Mouse (Mus musculus) splenic B cell, adult 2 months (primary cell): Measurements from ENCODE around the gene Arhgap30.

Source experiments
- DNase-seq: peaks from one replicate; pipeline ENCODE4 v3.0.0-alpha.2; 2011; ENCODE audit warnings: low read depth, low spot score
- H3K27me3 ChIP-seq: 2 replicates; pipeline ENCODE4 v1.6.1; 2012; ENCODE audit warnings: mild to moderate bottlenecking, low read length, moderate library complexity, mixed read lengths; ENCODE audit not compliant: control insufficient read depth, poor library complexity, insufficient read depth, severe bottlenecking
- H3K36me3 ChIP-seq: 2 replicates; pipeline ENCODE4 v1.6.1; 2012; ENCODE audit warnings: mild to moderate bottlenecking, low read length, moderate library complexity, mixed read lengths; ENCODE audit not compliant: control insufficient read depth, poor library complexity, insufficient read depth, severe bottlenecking

The Arhgap30 gene

DNA sequence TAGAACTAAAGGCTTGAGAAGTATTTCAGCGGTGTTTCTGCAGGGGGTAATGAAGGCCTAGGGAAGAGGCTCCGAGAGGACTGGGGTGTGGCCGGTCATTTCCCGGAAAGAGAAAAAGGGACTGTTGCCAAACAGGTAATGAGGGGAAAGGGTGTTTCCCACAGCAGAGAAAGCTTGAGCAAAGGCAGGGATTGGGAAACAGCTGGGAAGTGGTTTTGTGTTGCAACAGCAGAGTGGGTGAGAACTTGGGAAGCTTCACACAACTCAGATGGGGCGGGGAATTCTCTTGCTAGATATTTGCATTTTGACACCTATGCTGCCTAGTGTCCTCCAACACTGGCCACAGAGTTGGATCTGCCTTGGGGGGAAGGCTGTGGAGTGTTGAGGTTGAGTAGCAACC lies 64.2 kb downstream of the Arhgap30 start:
- no peaks in the 10 kb centered on the region for H3K27me3 ChIP-seq
- H3K36me3 ChIP-seq: no peaks in the 10 kb centered on the region
- DNase-seq: no peak

DNA sequence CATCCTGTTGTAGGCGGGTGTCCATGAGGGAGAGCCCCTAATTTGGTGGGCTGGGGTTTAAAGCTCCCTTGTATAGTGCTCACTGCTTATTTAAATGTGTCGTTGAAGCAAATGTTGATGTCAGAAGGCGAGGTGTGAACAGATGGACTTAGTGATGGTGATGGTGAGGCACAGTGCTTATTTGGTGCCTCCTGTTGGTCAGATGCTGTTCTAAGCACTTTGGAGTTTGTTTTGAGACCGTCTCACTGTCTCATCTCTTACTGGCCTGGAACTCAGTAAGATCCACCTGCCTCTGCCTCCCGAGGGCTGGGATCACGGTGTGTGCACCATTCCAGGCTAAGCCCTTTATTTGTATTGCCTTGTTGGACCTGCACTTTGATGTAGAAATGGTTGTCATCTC lies 66.2 kb downstream of the Arhgap30 start:
- DNase-seq: no peak
- Histone ChIP-seq H3K36me3 (no peaks in the 10 kb centered on the region), H3K27me3 (no peaks in the 10 kb centered on the region)

DNA sequence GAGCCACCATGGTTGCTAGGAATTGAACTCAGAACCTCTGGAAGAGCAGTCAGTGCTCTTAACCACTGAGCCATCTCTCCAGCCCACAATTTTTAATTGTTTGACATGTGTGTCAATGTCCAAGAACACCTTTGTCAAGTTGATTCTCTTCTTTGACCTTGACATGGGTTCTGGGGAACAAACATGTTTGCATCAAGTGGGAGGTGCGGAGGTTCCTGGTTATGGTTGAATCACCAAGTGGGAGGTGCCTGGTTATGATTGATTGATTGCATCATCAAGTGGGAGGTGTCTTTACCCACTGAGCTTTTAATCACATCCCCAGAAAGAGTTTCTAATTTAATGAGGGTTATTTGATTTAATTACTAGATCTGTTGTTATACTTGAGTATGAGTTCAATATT lies 68.8 kb downstream of the Arhgap30 start:
- Histone ChIP-seq H3K36me3 (no peaks in the 10 kb centered on the region), H3K27me3 (no peaks in the 10 kb centered on the region)
- DNase-seq: no peak

GRCm38 (mm10) chr1:171459791-171460190 lies 71.0 kb downstream of the Arhgap30 start:
- DNase-seq: no peak
- no peaks in the 10 kb centered on the region for H3K36me3 ChIP-seq

More at GRCm38 (mm10) chr1:171459791-171460190, 71.0 kb downstream of the Arhgap30 start:
- no peaks in the 10 kb centered on the region for H3K27me3 ChIP-seq
